Mouse (Mus musculus) cerebellum, adult 2 months (tissue): ENCODE measurements around the gene Tnfrsf23. TPM values are rescaled to one million over a fixed set of nuclear protein-coding genes. Genes with fewer than 3 reads are reported as not detected.
A peak's percentile ranks its signal among the peaks of the same experiment; 100 is the strongest.
"Not testable (repeated sequence)": the region's sequence is repeated elsewhere in the genome, so short reads cannot be mapped to it uniquely, and the experiment has no call there.

Source experiments
- DNase-seq, 2 experiments: peaks; one replicate each; pipeline ENCODE4 v3.0.0; 2021
- H3K27ac ChIP-seq: fragments of 200-500 bp; 2 replicates; pipeline ENCODE4 v1.5.1; 2012; ENCODE audit warnings: low read length, control low read depth, inconsistent platforms; ENCODE audit not compliant: insufficient read depth
- H3K27me3 ChIP-seq: fragments of 200-500 bp; 2 replicates; pipeline ENCODE4 v1.6.1; 2012; ENCODE audit warnings: inconsistent platforms, mild to moderate bottlenecking, low read length, moderate library complexity; ENCODE audit not compliant: control insufficient read depth, insufficient read depth
- H3K4me1 ChIP-seq: fragments of 200-500 bp; 2 replicates; pipeline ENCODE4 v1.6.1; 2011; ENCODE audit warnings: low read length; ENCODE audit not compliant: control insufficient read depth, insufficient read depth
- H3K4me3 ChIP-seq: fragments of 200-500 bp; replicated peaks from 2 replicates; pipeline ENCODE3; 2011; ENCODE audit warnings: mild to moderate bottlenecking, low read depth, low read length, control low read depth; ENCODE audit not compliant: insufficient read depth
- CTCF ChIP-seq: fragments of 200-500 bp; IDR thresholded peaks from 2 replicates; pipeline ENCODE4 v1.5.1; 2011; ENCODE audit warnings: low read depth, mild to moderate bottlenecking, control low read depth, low read length, moderate library complexity, borderline replicate concordance; ENCODE audit not compliant: insufficient read depth
- POLR2A ChIP-seq: fragments of 200-500 bp; IDR thresholded peaks from 2 replicates; pipeline ENCODE4 v1.6.1; 2011; ENCODE audit warnings: low read length, control low read depth, borderline replicate concordance; ENCODE audit not compliant: insufficient read depth
- WGBS: fragments of 180-500 bp; shearing (Covaris S2); methylation state at CpG from one replicate; pipeline ENCODE4 v1.1.7; 2018; 5-methylcytosine and 5-hydroxymethylcytosine counted together
- polyA plus RNA-seq: library from polyadenylated mRNA; depleted of rRNA; stranded (reverse); fragments of >200 nt; gene quantifications from 2 replicates; pipeline ENCODE4 v1.2.3, GENCODE M21; 2012

Tnfrsf23 gene
- polyA plus RNA-seq, 1 experiment: 3.1 TPM

GRCm38 (mm10) chr7:143681566-143681965 is 4.1 kb downstream of the Tnfrsf23 start:
- H3K4me1 ChIP-seq: no peaks in the 10 kb centered on the region
- 0 out of 2 replicates have a peak, but pooled peaks cover 2% of the 10 kb centered on the region for H3K27me3 ChIP-seq
- H3K4me3 ChIP-seq: no peak overlapping the region
- no peak overlapping the region for H3K27ac ChIP-seq
- no peak for DNase-seq
- TF ChIP-seq CTCF (no peak), POLR2A (no peak)
- 95% methylated on average over 1 of the region's 1 CpGs for WGBS

- not testable (repeated sequence) for DNase-seq, H3K27ac ChIP-seq, H3K27me3 ChIP-seq, H3K4me1 ChIP-seq, H3K4me3 ChIP-seq
- WGBS: 66% methylated on average over 2 of the region's 2 CpGs
Measured at GRCm38 (mm10) chr7:143680836-143681235, 4.8 kb downstream of the Tnfrsf23 start.

GRCm38 (mm10) chr7:143679650-143680049 is 6.0 kb downstream of the Tnfrsf23 start:
- H3K27me3 ChIP-seq, DNase-seq, H3K4me3 ChIP-seq, H3K4me1 ChIP-seq, H3K27ac ChIP-seq: not testable (repeated sequence)
- WGBS: 49% methylated on average over 2 of the region's 2 CpGs

- no peak for DNase-seq
- Histone ChIP-seq H3K27me3 (no peaks in the 10 kb centered on the region), H3K4me3 (no peak overlapping the region), H3K27ac (no peak overlapping the region), H3K4me1 (no peaks in the 10 kb centered on the region)
- TF ChIP-seq POLR2A (no peak), CTCF (no peak)
Measured at GRCm38 (mm10) chr7:143666427-143667311, 19.0 kb downstream of the Tnfrsf23 start.

- TF ChIP-seq POLR2A (no peak), CTCF (no peak)
- H3K4me1 ChIP-seq: no peaks in the 10 kb centered on the region
- DNase-seq: no peak
- H3K27ac ChIP-seq: no peak overlapping the region
- 68% methylated on average over 2 of the region's 2 CpGs for WGBS
- no peaks in the 10 kb centered on the region for H3K27me3 ChIP-seq
- no peak overlapping the region for H3K4me3 ChIP-seq
Measured at GRCm38 (mm10) chr7:143663470-143663869, 22.2 kb downstream of the Tnfrsf23 start.

- no peak overlapping the region for H3K27ac ChIP-seq
- no peak overlapping the region for H3K4me3 ChIP-seq
- H3K27me3 ChIP-seq: no peaks in the 10 kb centered on the region
- TF ChIP-seq POLR2A: no peak
- no peak for TF ChIP-seq CTCF
- DNase-seq: no peak
- H3K4me1 ChIP-seq: no peaks in the 10 kb centered on the region
Measured at GRCm38 (mm10) chr7:143660797-143661196, 24.9 kb downstream of the Tnfrsf23 start.

GRCm38 (mm10) chr7:143649769-143650346 is 35.8 kb downstream of the Tnfrsf23 start:
- WGBS: 50% methylated on average over 10 of the region's 10 CpGs
- not testable (repeated sequence) for H3K4me1 ChIP-seq, H3K27me3 ChIP-seq, H3K27ac ChIP-seq, DNase-seq
- peak overlapping the region; percentile 54 for H3K4me3 ChIP-seq

- 3% methylated on average over 39 of the region's 39 CpGs for WGBS
- TF ChIP-seq CTCF (no peak), POLR2A (no peak)
Measured at GRCm38 (mm10) chr7:143649034-143649768, 36.5 kb downstream of the Tnfrsf23 start, which contains the start of gene Tnfrsf22. Tnfrsf22 (minus strand) TSS chr7:143649661.

GRCm38 (mm10) chr7:143643949-143644348 is 41.7 kb downstream of the Tnfrsf23 start:
- not testable (repeated sequence) for DNase-seq, H3K4me1 ChIP-seq, H3K27ac ChIP-seq, H3K4me3 ChIP-seq, H3K27me3 ChIP-seq
- WGBS: 94% methylated on average over 2 of the region's 2 CpGs

More at GRCm38 (mm10) chr7:143649034-143649768, 36.5 kb downstream of the Tnfrsf23 start, which contains the start of gene Tnfrsf22:
- Histone ChIP-seq H3K4me1 (no peaks in the 10 kb centered on the region), H3K27me3 (no peaks in the 10 kb centered on the region), H3K27ac (no peak within 1 kb of the TSS), H3K4me3 (peak within 1 kb of the TSS; percentile 54)
- peak; percentile 47 for DNase-seq
